In genomic region chr10:127367116-127367515, GRCm38 (mm10) we compare ENCODE assay signal across 33 mouse cellular contexts. TPM values are rescaled to one million over a fixed set of nuclear protein-coding genes. Genes with fewer than 3 reads are reported as not detected.
DNase-seq lines count a peak whose midpoint lies in the region; ATAC-seq and TF ChIP-seq lines count a peak whose summit lies in the region.
"Had no signal": no experiment of that assay in that cellular context is flagged by ENCODE, and none has a peak within 500 bp of the region (broad histone marks: within the 10 kb centered on the region; RNA-seq: fewer than 3 reads in every experiment).

No protein-coding gene starts in this region.

- intact Hi-C loops in heart, adult 2 months (cut with DNase I), result no loop called here

- no peaks in the 10 kb centered on the region for H3K9me3 ChIP-seq in liver, embryonic 11.5 days (ENCODE audit: control insufficient read depth, low read length)
- no peaks in the 10 kb centered on the region for H3K9me3 ChIP-seq in liver, postnatal 0 days (ENCODE audit: low read length)
- H3K9me3 ChIP-seq: G1E; hindbrain, embryonic 12.5 days; hindbrain, embryonic 15.5 days had no signal

- TF ChIP-seq EP300 in liver, postnatal 0 days (IDR thresholded peaks at IDR 0.05; ENCODE audit: low read depth), result no peak
- no peak for TF ChIP-seq EP300 in heart, adult 2 months (IDR thresholded peaks at IDR 0.05; ENCODE audit: insufficient read depth, low read depth, low read length)

- H3K4me3 ChIP-seq in liver, adult 2 months (ENCODE audit: insufficient read depth, low read depth, low read length), result no peak overlapping the region
- H3K4me3 ChIP-seq in liver, embryonic 11.5 days (ENCODE audit: low read depth, low read length), result no peak overlapping the region
- H3K4me3 ChIP-seq in liver, postnatal 0 days (ENCODE audit: low read depth, low read length), result no peak overlapping the region
- no peak overlapping the region for H3K4me3 ChIP-seq in heart, adult 2 months
- H3K4me3 ChIP-seq: gastrocnemius, adult 2 months; hindbrain, embryonic 12.5 days; hindbrain, embryonic 15.5 days had no signal

- peaks cover 8% of the 10 kb centered on the region for H3K36me3 ChIP-seq in liver, adult 2 months (ENCODE audit: control insufficient read depth, insufficient read depth, low read length)
- no peaks in the 10 kb centered on the region for H3K36me3 ChIP-seq in liver, embryonic 11.5 days (ENCODE audit: control insufficient read depth, insufficient read depth, low read length)
- no peaks in the 10 kb centered on the region for H3K36me3 ChIP-seq in liver, postnatal 0 days (replicated peaks; ENCODE audit: insufficient read depth, low read length)
- H3K36me3 ChIP-seq in heart, adult 2 months (ENCODE audit: control insufficient read depth, insufficient read depth, low read length), result no peaks in the 10 kb centered on the region
- H3K36me3 ChIP-seq: G1E; hindbrain, embryonic 12.5 days; hindbrain, embryonic 15.5 days had no signal

- H3K4me2 ChIP-seq in liver, embryonic 11.5 days, result no peak overlapping the region
- no peak overlapping the region for H3K4me2 ChIP-seq in liver, postnatal 0 days (ENCODE audit: low read depth, low read length)
- H3K4me2 ChIP-seq: heart, embryonic 11.5 days; hindbrain, embryonic 12.5 days; hindbrain, embryonic 15.5 days had no signal

- 0 out of 2 replicates have a peak overlapping the region, but pooled peaks have one; percentile 22 for H3K27ac ChIP-seq in liver, adult 2 months (replicated peaks; ENCODE audit: insufficient read depth, low read depth, low read length)
- 0 out of 2 replicates have a peak overlapping the region, but pooled peaks have one; percentile 34 for H3K27ac ChIP-seq in liver, embryonic 11.5 days (ENCODE audit: low read depth, low read length)
- H3K27ac ChIP-seq in liver, postnatal 0 days (ENCODE audit: low read depth), result peak overlapping the region; percentile 48
- no peak overlapping the region for H3K27ac ChIP-seq in heart, adult 2 months
- H3K27ac ChIP-seq: gastrocnemius, adult 2 months; hindbrain, embryonic 12.5 days; hindbrain, embryonic 15.5 days had no signal

- TF ChIP-seq POLR2A in liver, adult 2 months (IDR thresholded peaks at IDR 0.05; ENCODE audit: extremely low read depth, insufficient read depth, low read length), result no peak
- no peak for TF ChIP-seq POLR2A in heart, adult 2 months (IDR thresholded peaks at IDR 0.05; ENCODE audit: insufficient read depth, low read depth, low read length)

- no peak overlapping the region for H3K9ac ChIP-seq in liver, adult 2 months (ENCODE audit: low read depth, low read length)
- H3K9ac ChIP-seq in liver, embryonic 11.5 days (ENCODE audit: low read depth, low read length), result no peak overlapping the region
- H3K9ac ChIP-seq in liver, postnatal 0 days (replicated peaks), result no peak overlapping the region
- H3K9ac ChIP-seq in heart, adult 2 months (ENCODE audit: low read depth, low read length), result no peak overlapping the region
- H3K9ac ChIP-seq: forebrain, postnatal 0 days; hindbrain, embryonic 12.5 days; hindbrain, embryonic 15.5 days had no signal

- no peak for TF ChIP-seq CTCF in liver, adult 2 months (IDR thresholded peaks at IDR 0.05; ENCODE audit: low read depth, low read length)
- no peak for TF ChIP-seq CTCF in liver, postnatal 0 days (IDR thresholded peaks at IDR 0.05; ENCODE audit: low read depth)
- TF ChIP-seq CTCF in heart, adult 2 months (IDR thresholded peaks at IDR 0.05), result no peak

- peaks cover 10% of the 10 kb centered on the region; the same call in 1 of the 2 replicates for H3K79me2 ChIP-seq in liver, adult 2 months (ENCODE audit: control insufficient read depth, insufficient read depth, low read length)
- H3K79me2 ChIP-seq in heart, adult 2 months (replicated peaks; ENCODE audit: control insufficient read depth, insufficient read depth, low read length), result no peaks in the 10 kb centered on the region

- WGBS in liver, adult 2 months, result 83% methylated on average over 5 of the region's 5 CpGs
- WGBS in liver, embryonic 11.5 days, result 69% methylated on average over 5 of the region's 5 CpGs
- 69% methylated on average over 5 of the region's 5 CpGs for WGBS in liver, postnatal 0 days (ENCODE audit: insufficient replicate concordance)
- 63% methylated on average over 5 of the region's 5 CpGs for WGBS in heart, adult 2 months

- no peak for DNase-seq in liver, adult 2 months (ENCODE audit: extremely low read depth, low read depth, low spot score)
- DNase-seq in liver (no peak), ES-CJ7 (ENCODE audit: low read depth, low spot score) (peak; percentile 59)
- DNase-seq in liver, embryonic 11.5 days (ENCODE audit: low spot score), result no peak
- DNase-seq in liver, postnatal 0 days, result no peak
- no peak for DNase-seq in heart, adult 2 months
- no peak for DNase-seq in heart, adult 8-10 months (ENCODE audit: low spot score)
- no peak for DNase-seq in c-Kit-positive CD71-positive TER-119-positive erythroid progenitor cells, embryonic 14.5 days (ENCODE audit: low spot score)
- DNase-seq: adrenal gland, adult 2 months; adrenal gland, postnatal 14 days; cerebellum, adult 11-12 months; cerebellum, adult 9-10 months; cerebellum, postnatal 14 days; forebrain, postnatal 0 days; gastrocnemius, adult 2 months; gastrocnemius, postnatal 14 days; heart, adult 18-20 months had no signal

- no peak for ATAC-seq in liver, embryonic 11.5 days (replicated peaks; ENCODE audit: low FRiP score)
- ATAC-seq in liver, postnatal 0 days, result no peak
- ATAC-seq: forebrain, embryonic 14.5 days; forebrain, postnatal 0 days; Patski had no signal

- H3K27me3 ChIP-seq in liver, adult 2 months (ENCODE audit: control insufficient read depth, insufficient read depth, low read length), result no peaks in the 10 kb centered on the region
- no peaks in the 10 kb centered on the region for H3K27me3 ChIP-seq in liver, embryonic 11.5 days (replicated peaks; ENCODE audit: control insufficient read depth, insufficient read depth, low read length)
- no peaks in the 10 kb centered on the region for H3K27me3 ChIP-seq in liver, postnatal 0 days (ENCODE audit: insufficient read depth, low read length)
- no peaks in the 10 kb centered on the region for H3K27me3 ChIP-seq in heart, adult 2 months (ENCODE audit: control insufficient read depth, insufficient read depth, low read length)
- H3K27me3 ChIP-seq: hindbrain, embryonic 12.5 days; hindbrain, embryonic 15.5 days; Patski had no signal

- H3K4me1 ChIP-seq in liver, adult 2 months (ENCODE audit: control insufficient read depth, insufficient read depth, low read length), result peaks cover 16% of the 10 kb centered on the region
- H3K4me1 ChIP-seq in liver, embryonic 11.5 days (replicated peaks; ENCODE audit: control insufficient read depth, insufficient read depth, low read length), result no peaks in the 10 kb centered on the region
- peaks cover 2% of the 10 kb centered on the region; the same call in 1 of the 2 replicates for H3K4me1 ChIP-seq in liver, postnatal 0 days (ENCODE audit: insufficient read depth)
- no peaks in the 10 kb centered on the region for H3K4me1 ChIP-seq in heart, adult 2 months (ENCODE audit: control insufficient read depth, insufficient read depth, low read length)
- H3K4me1 ChIP-seq: hindbrain, embryonic 12.5 days; hindbrain, embryonic 15.5 days had no signal

RNA-seq across cellular contexts. Expression of gene Inhbc, which starts 3.1 kb away (rescaled TPM):
- 8.2 and 18.4 TPM in 2 replicates for total RNA-seq in liver, adult 2 months (2014; rRNA removed)
- polyA plus RNA-seq in liver, adult 2 months (2012; rRNA removed), result 58.0 and 61.8 TPM in 2 replicates
- polyA plus RNA-seq in liver, embryonic 11.5 days (2014; fragmentation: Nextera tagmentation; extraction: Ambion mirVana), result 1.1 and 1.4 TPM in 2 replicates
- 21.0 and 27.2 TPM in 2 replicates for polyA plus RNA-seq in liver, postnatal 0 days (2015; fragmentation: Nextera tagmentation; extraction: Ambion mirVana)
- total RNA-seq in heart, adult 2 months (2021), result not detected
- polyA plus RNA-seq in heart, adult 2 months (2012; rRNA removed), result 0.18 TPM in 1 of 2 replicates, not detected in the other
- not detected for total RNA-seq in heart, adult 8-10 months (2022)
- total RNA-seq: forebrain, postnatal 0 days; gastrocnemius, adult 2 months; gastrocnemius, postnatal 14 days; heart, adult 18-20 months; heart, postnatal 25 days; hematopoietic stem cell, adult 5-6 weeks had no signal
- polyA plus RNA-seq: embryonic facial prominence, embryonic 11.5 days; embryonic facial prominence, embryonic 14.5 days; forebrain, embryonic 11.5 days; forebrain, embryonic 14.5 days; forebrain, postnatal 0 days; frontal cortex, adult 2 months; G1E; gonadal fat pad, adult 2 months; heart, embryonic 14.5 days; heart, postnatal 0 days; hindbrain, embryonic 12.5 days; hindbrain, embryonic 15.5 days; intestine, embryonic 14.5 days; Patski had no signal

RNA-seq across cellular contexts. Expression of gene Inhbe, which starts 12.9 kb away (rescaled TPM):
- 4.8 and 7.5 TPM in 2 replicates for total RNA-seq in liver, adult 2 months (2014; rRNA removed)
- polyA plus RNA-seq in liver, adult 2 months (2012; rRNA removed), result 20.8 and 22.6 TPM in 2 replicates
- 0.04 and 0.09 TPM in 2 replicates for polyA plus RNA-seq in liver, embryonic 11.5 days (2014; fragmentation: Nextera tagmentation; extraction: Ambion mirVana)
- 18.4 and 29.0 TPM in 2 replicates for polyA plus RNA-seq in liver, postnatal 0 days (2015; fragmentation: Nextera tagmentation; extraction: Ambion mirVana)
- not detected for total RNA-seq in heart, adult 2 months (2021)
- not detected in 2 replicates for polyA plus RNA-seq in heart, adult 2 months (2012; rRNA removed)
- not detected for total RNA-seq in heart, adult 8-10 months (2022)
- total RNA-seq: adrenal gland, adult 2 months; forebrain, postnatal 0 days; gastrocnemius, adult 2 months; gastrocnemius, postnatal 14 days; heart, adult 18-20 months; heart, postnatal 25 days; hematopoietic stem cell, adult 5-6 weeks had no signal
- polyA plus RNA-seq: embryonic facial prominence, embryonic 11.5 days; embryonic facial prominence, embryonic 14.5 days; forebrain, embryonic 14.5 days; forebrain, postnatal 0 days; heart, embryonic 11.5 days; heart, embryonic 14.5 days; heart, postnatal 0 days; intestine, embryonic 14.5 days had no signal

RNA-seq across cellular contexts. Expression of gene R3hdm2, which starts 13.0 kb away (rescaled TPM):
- total RNA-seq in liver, adult 2 months (2014; rRNA removed), result 15.8 and 17.5 TPM in 2 replicates
- polyA plus RNA-seq in liver, adult 2 months (2012; rRNA removed), result 66.9 and 70.1 TPM in 2 replicates
- polyA plus RNA-seq in liver, embryonic 11.5 days (2014; fragmentation: Nextera tagmentation; extraction: Ambion mirVana), result 25.4 and 33.8 TPM in 2 replicates
- polyA plus RNA-seq in liver, postnatal 0 days (2015; fragmentation: Nextera tagmentation; extraction: Ambion mirVana), result 16.6 and 17.3 TPM in 2 replicates
- total RNA-seq in heart, adult 2 months (2021), result 100 to 1,000 TPM; 151 to 171 TPM
- polyA plus RNA-seq in heart, adult 2 months (2012; rRNA removed), result 120 and 154 TPM in 2 replicates
- total RNA-seq in heart, adult 8-10 months (2022), result 100 to 1,000 TPM; 150 to 177 (median 168) TPM

RNA-seq across cellular contexts. Expression of gene Gli1, which starts 25.3 kb away (rescaled TPM):
- total RNA-seq in liver, adult 2 months (2014; rRNA removed), result not detected in 2 replicates
- polyA plus RNA-seq in liver, adult 2 months (2012; rRNA removed), result 0.04 TPM in 2 replicates
- polyA plus RNA-seq in liver, embryonic 11.5 days (2014; fragmentation: Nextera tagmentation; extraction: Ambion mirVana), result 2.1 and 2.2 TPM in 2 replicates
- polyA plus RNA-seq in liver, postnatal 0 days (2015; fragmentation: Nextera tagmentation; extraction: Ambion mirVana), result 0.04 TPM in 2 replicates
- total RNA-seq in heart, adult 2 months (2021), result under 1 TPM; 0.91 to 0.96 TPM
- polyA plus RNA-seq in heart, adult 2 months (2012; rRNA removed), result 2.4 and 3.2 TPM in 2 replicates
- 1 to 10 TPM; 1.1 to 1.7 (median 1.3) TPM for total RNA-seq in heart, adult 8-10 months (2022)
- total RNA-seq: hematopoietic stem cell, adult 5-6 weeks had no signal

RNA-seq across cellular contexts. Expression of gene Arhgap9, which starts 45.4 kb away (rescaled TPM):
- total RNA-seq in liver, adult 2 months (2014; rRNA removed), result 1.5 and 2.0 TPM in 2 replicates
- 1.8 and 2.1 TPM in 2 replicates for polyA plus RNA-seq in liver, adult 2 months (2012; rRNA removed)
- polyA plus RNA-seq in liver, embryonic 11.5 days (2014; fragmentation: Nextera tagmentation; extraction: Ambion mirVana), result 22.0 and 24.4 TPM in 2 replicates
- 13.5 and 14.8 TPM in 2 replicates for polyA plus RNA-seq in liver, postnatal 0 days (2015; fragmentation: Nextera tagmentation; extraction: Ambion mirVana)
- total RNA-seq in heart, adult 2 months (2021), result 1 to 10 TPM; 2.3 to 2.4 TPM
- 2.5 and 4.8 TPM in 2 replicates for polyA plus RNA-seq in heart, adult 2 months (2012; rRNA removed)
- 1 to 10 TPM; 1.5 to 3.2 (median 3.0) TPM for total RNA-seq in heart, adult 8-10 months (2022)
- polyA plus RNA-seq: Patski had no signal

Comparison
In these comparisons a context has a peak if more than half of its experiments do, and no peak if none do; other contexts are left out.
1. RNA of gene Inhbe, which starts 12.9 kb away (polyA plus RNA-seq): 20.8 to 22.6 TPM in liver, adult 2 months and 18.4 to 29.0 TPM in liver, postnatal 0 days; 0.04 to 0.09 TPM in liver, embryonic 11.5 days and not detected in heart, adult 2 months; every median in the first group is over 10 times any median in the second.